ENCODE assay signal across 12 mouse cellular contexts in the genomic region with DNA sequence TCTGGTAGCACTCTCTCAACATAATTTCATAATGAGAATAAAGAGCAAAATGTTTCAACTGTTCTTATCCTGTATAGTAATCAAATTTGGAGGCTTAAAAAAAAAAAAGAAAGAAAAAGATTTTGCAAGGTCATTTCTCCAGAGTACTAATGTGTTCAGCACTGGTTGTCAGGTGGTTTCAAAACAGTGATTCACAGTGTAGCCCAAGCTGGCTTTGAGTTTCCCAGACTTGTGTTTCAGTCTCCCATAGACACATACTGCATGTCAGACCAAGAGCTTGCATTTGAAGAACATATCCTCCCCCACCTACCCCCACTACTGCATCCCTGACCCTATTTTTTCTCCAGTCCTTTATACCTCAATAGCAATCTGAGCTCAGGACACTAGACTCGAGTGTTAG.
"Had no signal": no experiment of that assay in that cellular context is flagged by ENCODE, and none has a peak within 500 bp of the region (broad histone marks: within the 10 kb centered on the region; RNA-seq: fewer than 3 reads in every experiment).

No protein-coding gene starts in this region.

- DNase-seq: retina, postnatal 1 day; right cerebral cortex, adult 18-20 months; right cerebral cortex, postnatal 14 days; right cerebral cortex, postnatal 25 days; right cerebral cortex, postnatal 4 days; spleen, adult 18-20 months; thymus, adult 18-20 months; thymus, adult 2 months; thymus, postnatal 14 days; thymus, postnatal 25 days; thymus, postnatal 36 days; thymus, postnatal 4 days had no signal
